Mouse (Mus musculus) hindbrain, embryonic 14.5 days (tissue): ENCODE results near the gene Padi3. TPM values are rescaled to one million over a fixed set of nuclear protein-coding genes. Genes with fewer than 3 reads are reported as not detected.

ENCODE experiments used
- polyA plus RNA-seq: library from polyadenylated mRNA; unstranded; fragments of >200 nt; fragmentation: Nextera tagmentation; extraction: Ambion mirVana; gene quantifications from 2 replicates; pipeline ENCODE4 v1.2.1, GENCODE M21; 2014

Gene Padi3
- polyA plus RNA-seq, 1 experiment from 2014 or later = not detected

Other genes with a start within 250 kb of the Padi3 start
- gene Arhgef10l, start 144.6 kb downstream of the Padi3 start, polyA plus RNA-seq = 19.6 and 21.9 TPM in 2 replicates
- gene Rcc2, start 110.1 kb downstream of the Padi3 start, polyA plus RNA-seq = 13.3 and 13.8 TPM in 2 replicates
- gene Padi6, start 68.0 kb downstream of the Padi3 start, polyA plus RNA-seq = not detected in 2 replicates
- 0.08 and 0.22 TPM in 2 replicates for gene Padi4, start 36.4 kb downstream of the Padi3 start, polyA plus RNA-seq
- gene Padi1, start 35.1 kb upstream of the Padi3 start, polyA plus RNA-seq = not detected in 2 replicates
- gene Padi2, start 95.7 kb upstream of the Padi3 start, polyA plus RNA-seq = 0.74 and 1.5 TPM in 2 replicates
- 482 and 502 TPM in 2 replicates for gene Sdhb, start 150.6 kb upstream of the Padi3 start, polyA plus RNA-seq
- 176 and 178 TPM in 2 replicates for gene Atp13a2, start 176.2 kb upstream of the Padi3 start, polyA plus RNA-seq
- gene Mfap2, start 199.8 kb upstream of the Padi3 start, polyA plus RNA-seq = 164 and 190 TPM in 2 replicates
- 5.0 and 5.4 TPM in 2 replicates for gene Crocc, start 249.9 kb upstream of the Padi3 start, polyA plus RNA-seq